Mouse (Mus musculus) lung, postnatal 0 days (tissue): ENCODE results near the gene Sorcs1.

Experiments used
- CTCF ChIP-seq: IDR thresholded peaks from 2 replicates; pipeline ENCODE4 v1.5.1; 2016; ENCODE audit warnings: antibody characterized with exemption, mild to moderate bottlenecking
- EP300 ChIP-seq: IDR thresholded peaks from 2 replicates; pipeline ENCODE4 v1.6.1; 2016; ENCODE audit warnings: antibody characterized with exemption, mild to moderate bottlenecking, control low read depth

GRCm38 (mm10) chr19:50502816-50503215, 175.6 kb downstream of the Sorcs1 start:
- TF ChIP-seq CTCF (no peak), EP300 (no peak)
